Mouse (Mus musculus) heart, postnatal 0 days (tissue): ENCODE measurements around the gene Lrrc3c. TPM values are rescaled to one million over a fixed set of nuclear protein-coding genes. Genes with fewer than 3 reads are reported as not detected.
A peak's percentile ranks its signal among the peaks of the same experiment; 100 is the strongest.

Source experiments
- ATAC-seq: fragments of 200-750 bp; cut with Nextera tagmentation; 2 replicates; pipeline ENCODE4 v1.8.0; 2017; ENCODE audit warnings: low read depth, moderate number of reproducible peaks, moderate library complexity; ENCODE audit not compliant: insufficient read depth
- DNase-seq: peaks from one replicate; pipeline ENCODE4 v3.0.0-alpha.2; 2016; ENCODE audit warnings: low spot score
- H3K27ac ChIP-seq: fragments of 300-500 bp; sonication (generic); 2 replicates; pipeline ENCODE4 v1.5.1; 2014; ENCODE audit warnings: low read depth, mild to moderate bottlenecking
- H3K27me3 ChIP-seq: fragments of 300-500 bp; sonication (generic); 2 replicates; pipeline ENCODE4 v1.6.1; 2014; ENCODE audit warnings: low read length, mixed read lengths; ENCODE audit not compliant: control insufficient read depth, insufficient read depth
- H3K36me3 ChIP-seq: fragments of 300-500 bp; sonication (generic); replicated peaks from 2 replicates; pipeline ENCODE4 v1.6.1; 2014; ENCODE audit warnings: low read length, mixed read lengths; ENCODE audit not compliant: control insufficient read depth, insufficient read depth
- H3K4me1 ChIP-seq: fragments of 300-500 bp; sonication (generic); 2 replicates; pipeline ENCODE4 v1.6.1; 2014; ENCODE audit warnings: antibody characterized with exemption; ENCODE audit not compliant: control insufficient read depth, insufficient read depth
- H3K4me2 ChIP-seq: fragments of 300-500 bp; sonication (generic); 2 replicates; pipeline ENCODE4 v1.6.1; 2014; ENCODE audit warnings: low read depth, mild to moderate bottlenecking, low read length, moderate library complexity
- H3K4me3 ChIP-seq: fragments of 300-500 bp; sonication (generic); 2 replicates; pipeline ENCODE4 v1.5.1; 2014; ENCODE audit warnings: low read depth, low read length
- H3K9ac ChIP-seq: fragments of 300-500 bp; sonication (generic); replicated peaks from 2 replicates; pipeline ENCODE4 v1.6.1; 2014; ENCODE audit warnings: low read depth, low read length, mixed read lengths
- H3K9me3 ChIP-seq: fragments of 300-500 bp; sonication (generic); replicated peaks from 2 replicates; pipeline ENCODE4 v1.6.1; 2016; ENCODE audit warnings: low read length; ENCODE audit not compliant: control insufficient read depth
- CTCF ChIP-seq: IDR thresholded peaks from 2 replicates; pipeline ENCODE4 v1.5.1; 2016; ENCODE audit warnings: antibody characterized with exemption, control low read depth, low read depth
- EP300 ChIP-seq: IDR thresholded peaks from 2 replicates; pipeline ENCODE4 v1.6.1; 2016; ENCODE audit warnings: antibody characterized with exemption, low read depth
- WGBS: fragments of 180-500 bp; shearing (Covaris S2); extraction: QIAGEN DNeasy Blood & Tissue Kit; methylation state at CpG from one replicate; pipeline ENCODE4 v1.1.7; 2014; 5-methylcytosine and 5-hydroxymethylcytosine counted together
- polyA plus RNA-seq: library from polyadenylated mRNA; unstranded; fragments of >200 nt; fragmentation: Nextera tagmentation; extraction: Ambion mirVana; gene quantifications from 2 replicates; pipeline ENCODE4 v1.2.1, GENCODE M21; 2015
- total RNA-seq: library from RNA; depleted of rRNA; stranded (reverse); fragments of >200 nt; gene quantifications from 2 replicates; pipeline ENCODE4 v1.2.3, GENCODE M21; 2014; ENCODE audit warnings: low replicate concordance

The Lrrc3c gene
- total and polyA plus RNA-seq, 2 experiments from 2014 or later = not detected

GRCm38 (mm10) chr11:98595021-98595420, 3.1 kb upstream of the Lrrc3c start:
- ATAC-seq (no peak), DNase-seq (no peak)
- H3K4me3 ChIP-seq = no peak overlapping the region
- H3K36me3 ChIP-seq = no peaks in the 10 kb centered on the region
- no peak overlapping the region for H3K27ac ChIP-seq
- peaks cover 17% of the 10 kb centered on the region for H3K27me3 ChIP-seq
- WGBS = 75% methylated on average over 6 of the region's 6 CpGs
- H3K4me1 ChIP-seq = no peaks in the 10 kb centered on the region; the same call in 1 of the 2 replicates
- H3K9me3 ChIP-seq = no peaks in the 10 kb centered on the region
- H3K9ac ChIP-seq = no peak overlapping the region
- no peak overlapping the region for H3K4me2 ChIP-seq
- TF ChIP-seq EP300 = no peak
- no peak for TF ChIP-seq CTCF

DNA sequence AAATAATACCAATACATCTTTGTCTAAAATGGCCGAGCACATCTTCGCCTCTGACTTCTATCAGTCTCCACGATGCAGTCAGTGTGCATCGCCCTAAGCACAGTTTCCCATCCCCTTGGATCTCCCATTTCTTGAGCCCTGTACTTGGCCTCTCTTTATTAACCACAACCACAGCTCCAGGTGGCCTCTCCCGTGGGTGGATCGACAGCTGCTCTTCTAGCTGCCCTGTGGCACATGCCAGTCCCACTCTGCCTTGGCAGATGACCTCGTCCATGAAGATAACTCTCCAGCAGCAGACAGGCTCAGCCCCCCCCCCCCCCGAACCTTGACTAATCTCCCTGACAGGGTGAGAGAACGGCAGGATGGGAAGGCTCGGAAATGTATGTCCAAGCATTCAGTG, 2.6 kb upstream of the Lrrc3c start:
- ATAC-seq = no peak
- 62% methylated on average over 10 of the region's 10 CpGs for WGBS

GRCm38 (mm10) chr11:98595955-98596354, 2.1 kb upstream of the Lrrc3c start:
- Histone ChIP-seq H3K27ac (no peak overlapping the region), H3K9ac (no peak overlapping the region), H3K9me3 (no peaks in the 10 kb centered on the region), H3K4me3 (no peak overlapping the region), H3K36me3 (no peaks in the 10 kb centered on the region), H3K4me1 (no peaks in the 10 kb centered on the region; the same call in 1 of the 2 replicates), H3K4me2 (no peak overlapping the region), H3K27me3 (peaks cover 17% of the 10 kb centered on the region)
- no peak for ATAC-seq
- WGBS = 77% methylated on average over 3 of the region's 3 CpGs
- DNase-seq = no peak
- TF ChIP-seq CTCF (no peak), EP300 (no peak)

More for the DNA sequence above, 2.6 kb upstream of the Lrrc3c start:
- Histone ChIP-seq H3K4me2 (no peak overlapping the region), H3K4me3 (no peak overlapping the region), H3K9me3 (no peaks in the 10 kb centered on the region), H3K27me3 (peaks cover 17% of the 10 kb centered on the region), H3K9ac (no peak overlapping the region), H3K4me1 (no peaks in the 10 kb centered on the region; the same call in 1 of the 2 replicates), H3K27ac (no peak overlapping the region), H3K36me3 (no peaks in the 10 kb centered on the region)
- DNase-seq = no peak
- TF ChIP-seq CTCF (no peak), EP300 (no peak)

DNA sequence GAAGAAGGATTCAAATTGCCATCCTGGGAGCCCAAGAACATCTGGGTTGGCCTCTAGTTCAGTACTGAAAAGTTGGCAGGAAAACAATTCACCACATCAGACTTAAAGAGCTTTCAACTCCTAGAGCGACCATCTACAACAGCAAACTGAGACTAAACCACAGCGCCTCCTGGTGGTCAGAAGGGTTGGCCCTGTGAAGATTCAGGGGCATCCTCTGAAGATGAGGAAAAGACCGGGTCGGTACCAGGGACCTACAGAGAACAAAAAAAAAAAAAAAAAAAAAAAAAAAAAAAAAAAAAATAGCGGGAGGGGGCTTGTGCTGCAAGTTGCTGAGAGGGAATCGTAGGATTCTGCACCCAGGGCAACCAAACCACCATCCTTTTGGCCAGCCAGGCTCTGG, 728 bp upstream of the Lrrc3c start:
- H3K9ac ChIP-seq = no peak overlapping the region
- WGBS = 30% methylated on average over 6 of the region's 6 CpGs

DNA sequence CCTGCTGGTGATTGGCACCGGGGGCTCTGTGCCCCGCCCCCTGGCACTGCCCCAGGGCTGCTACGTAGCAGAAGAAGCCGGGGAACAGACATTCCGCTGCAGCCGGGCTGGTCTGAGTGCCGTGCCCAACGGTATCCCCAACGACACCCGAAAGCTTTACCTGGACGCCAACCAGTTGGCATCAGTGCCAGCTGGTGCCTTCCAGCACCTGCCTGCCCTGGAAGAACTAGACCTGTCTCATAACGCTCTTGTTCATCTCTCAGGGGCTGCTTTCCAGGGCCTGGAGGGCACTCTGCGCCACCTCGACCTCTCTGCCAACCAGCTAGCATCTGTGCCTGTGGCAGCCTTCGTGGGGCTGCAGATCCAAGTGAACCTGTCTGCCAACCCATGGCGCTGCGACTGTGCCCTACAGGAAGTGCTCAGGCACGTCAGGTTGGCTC, 780 bp downstream of the Lrrc3c start:
- H3K27me3 ChIP-seq = peaks cover 17% of the 10 kb centered on the region
- H3K27ac ChIP-seq = no peak overlapping the region
- H3K4me3 ChIP-seq = no peak overlapping the region
- DNase-seq (no peak), ATAC-seq (no peak)
- H3K9me3 ChIP-seq = no peaks in the 10 kb centered on the region
- WGBS = 45% methylated on average over 18 of the region's 18 CpGs
- peak overlapping the region; percentile 30; the same call in 1 of the 2 replicates for H3K4me2 ChIP-seq
- no peak overlapping the region for H3K9ac ChIP-seq
- no peaks in the 10 kb centered on the region for H3K36me3 ChIP-seq
- no peak for TF ChIP-seq EP300
- no peak for TF ChIP-seq CTCF
- H3K4me1 ChIP-seq = peaks cover 12% of the 10 kb centered on the region; the same call in 1 of the 2 replicates

More for the DNA sequence above, 728 bp upstream of the Lrrc3c start:
- peak; percentile 79 for DNase-seq
- no peak overlapping the region for H3K4me3 ChIP-seq
- TF ChIP-seq EP300 = no peak
- TF ChIP-seq CTCF = peak; percentile 87
- peaks cover 9% of the 10 kb centered on the region; the same call in 1 of the 2 replicates for H3K4me1 ChIP-seq
- no peaks in the 10 kb centered on the region for H3K9me3 ChIP-seq
- no peaks in the 10 kb centered on the region for H3K36me3 ChIP-seq
- H3K27me3 ChIP-seq = peaks cover 17% of the 10 kb centered on the region
- ATAC-seq = 0 out of 2 replicates have a peak, but pooled peaks have one; percentile 55
- no peak overlapping the region for H3K27ac ChIP-seq
- H3K4me2 ChIP-seq = no peak overlapping the region

GRCm38 (mm10) chr11:98599291-98599690, 1.2 kb downstream of the Lrrc3c start:
- Histone ChIP-seq H3K27ac (no peak overlapping the region), H3K9ac (no peak overlapping the region), H3K27me3 (peaks cover 17% of the 10 kb centered on the region), H3K36me3 (no peaks in the 10 kb centered on the region), H3K4me2 (peak overlapping the region; percentile 30; the same call in 1 of the 2 replicates), H3K4me1 (peaks cover 12% of the 10 kb centered on the region; the same call in 1 of the 2 replicates), H3K9me3 (no peaks in the 10 kb centered on the region), H3K4me3 (no peak overlapping the region)
- DNase-seq (no peak), ATAC-seq (no peak)
- 15% methylated on average over 18 of the region's 18 CpGs for whole genome bisulfite sequencing
- TF ChIP-seq EP300 = no peak
- no peak for TF ChIP-seq CTCF
